Mouse (Mus musculus) testis, adult 2 months (tissue): ENCODE measurements around the gene Mast1. TPM values are rescaled to one million over a fixed set of nuclear protein-coding genes. Genes with fewer than 3 reads are reported as not detected.
A peak's percentile ranks its signal among the peaks of the same experiment; 100 is the strongest.

Experiments
- H3K27ac ChIP-seq: fragments of 200-500 bp; 2 replicates; pipeline ENCODE4 v1.5.1; 2012; ENCODE audit warnings: low read depth, low read length; ENCODE audit not compliant: control insufficient read depth, insufficient read depth
- H3K27me3 ChIP-seq: fragments of 200-500 bp; 2 replicates; pipeline ENCODE4 v1.6.1; 2012; ENCODE audit warnings: mild to moderate bottlenecking, low read length, moderate library complexity; ENCODE audit not compliant: control insufficient read depth, insufficient read depth
- H3K36me3 ChIP-seq: fragments of 200-500 bp; 2 replicates; pipeline ENCODE4 v1.6.1; 2012; ENCODE audit warnings: mild to moderate bottlenecking, low read length; ENCODE audit not compliant: control insufficient read depth, insufficient read depth
- H3K4me1 ChIP-seq: fragments of 200-500 bp; 2 replicates; pipeline ENCODE4 v1.6.1; 2012; ENCODE audit warnings: low read length; ENCODE audit not compliant: control insufficient read depth, insufficient read depth
- H3K4me3 ChIP-seq: fragments of 200-500 bp; 2 replicates; pipeline ENCODE4 v1.5.1; 2012; ENCODE audit warnings: low read depth, mild to moderate bottlenecking, low read length, moderate library complexity, mixed read lengths; ENCODE audit not compliant: control insufficient read depth
- CTCF ChIP-seq: fragments of 200-500 bp; IDR thresholded peaks from 2 replicates; pipeline ENCODE4 v1.5.1; 2012; ENCODE audit warnings: low read depth, mild to moderate bottlenecking, inconsistent platforms, low read length, moderate library complexity; ENCODE audit not compliant: control insufficient read depth, insufficient read depth, insufficient replicate concordance
- POLR2A ChIP-seq: fragments of 200-500 bp; IDR thresholded peaks from 2 replicates; pipeline ENCODE4 v1.6.1; 2012; ENCODE audit warnings: low read depth, mild to moderate bottlenecking, inconsistent platforms, low read length, moderate library complexity; ENCODE audit not compliant: control insufficient read depth
- polyA plus RNA-seq: library from polyadenylated mRNA; depleted of rRNA; stranded (reverse); fragments of >200 nt; gene quantifications from 2 replicates; pipeline ENCODE4 v1.2.3, GENCODE M21; 2012

The Mast1 gene
- polyA plus RNA-seq, 1 experiment, result 1.6 TPM

GRCm38 (mm10) chr8:84918646-84919045, 18.5 kb downstream of the Mast1 start:
- H3K27ac ChIP-seq, result no peak overlapping the region
- TF ChIP-seq POLR2A, result no peak
- TF ChIP-seq CTCF, result no peak
- no peaks in the 10 kb centered on the region for H3K27me3 ChIP-seq
- no peaks in the 10 kb centered on the region for H3K36me3 ChIP-seq
- no peak overlapping the region for H3K4me3 ChIP-seq
- peaks cover under 1% of the 10 kb centered on the region; the same call in 1 of the 2 replicates for H3K4me1 ChIP-seq

GRCm38 (mm10) chr8:84917781-84918180, 19.4 kb downstream of the Mast1 start:
- Histone ChIP-seq H3K4me3 (no peak overlapping the region; the same call in 1 of the 2 replicates), H3K4me1 (peaks cover 7% of the 10 kb centered on the region), H3K27ac (no peak overlapping the region), H3K27me3 (no peaks in the 10 kb centered on the region), H3K36me3 (no peaks in the 10 kb centered on the region)
- no peak for TF ChIP-seq POLR2A
- no peak for TF ChIP-seq CTCF

- no peak overlapping the region for H3K27ac ChIP-seq
- no peaks in the 10 kb centered on the region for H3K27me3 ChIP-seq
- peaks cover 14% of the 10 kb centered on the region for H3K4me1 ChIP-seq
- H3K4me3 ChIP-seq, result no peak overlapping the region
- H3K36me3 ChIP-seq, result no peaks in the 10 kb centered on the region
- TF ChIP-seq CTCF (no peak), POLR2A (no peak)
Observed at GRCm38 (mm10) chr8:84915269-84915668, 21.9 kb downstream of the Mast1 start.

- H3K4me3 ChIP-seq, result no peak overlapping the region
- H3K27ac ChIP-seq, result no peak overlapping the region
- no peaks in the 10 kb centered on the region for H3K27me3 ChIP-seq
- TF ChIP-seq POLR2A, result no peak
- no peak for TF ChIP-seq CTCF
- H3K36me3 ChIP-seq, result no peaks in the 10 kb centered on the region
- peaks cover 16% of the 10 kb centered on the region for H3K4me1 ChIP-seq
Observed at GRCm38 (mm10) chr8:84913960-84914359, 23.2 kb downstream of the Mast1 start.

- no peak for TF ChIP-seq POLR2A
- TF ChIP-seq CTCF, result no peak
- Histone ChIP-seq H3K27me3 (no peaks in the 10 kb centered on the region; the same call in 1 of the 2 replicates), H3K27ac (no peak overlapping the region)
Observed at GRCm38 (mm10) chr8:84913502-84913900, 23.7 kb downstream of the Mast1 start.

GRCm38 (mm10) chr8:84912895-84913501, 24.2 kb downstream of the Mast1 start:
- Histone ChIP-seq H3K27me3 (no peaks in the 10 kb centered on the region; the same call in 1 of the 2 replicates), H3K27ac (no peak overlapping the region), H3K4me1 (peaks cover 23% of the 10 kb centered on the region), H3K36me3 (no peaks in the 10 kb centered on the region), H3K4me3 (peak overlapping the region; percentile 77)
- TF ChIP-seq POLR2A (no peak), CTCF (no peak)

More at GRCm38 (mm10) chr8:84913502-84913900, 23.7 kb downstream of the Mast1 start:
- Histone ChIP-seq H3K36me3 (no peaks in the 10 kb centered on the region), H3K4me3 (peak overlapping the region; percentile 77), H3K4me1 (peaks cover 21% of the 10 kb centered on the region)

- Histone ChIP-seq H3K4me3 (no peak overlapping the region), H3K27ac (no peak overlapping the region), H3K27me3 (no peaks in the 10 kb centered on the region; the same call in 1 of the 2 replicates), H3K36me3 (no peaks in the 10 kb centered on the region), H3K4me1 (peaks cover 23% of the 10 kb centered on the region)
- no peak for TF ChIP-seq POLR2A
- no peak for TF ChIP-seq CTCF
Observed at GRCm38 (mm10) chr8:84912391-84912790, 24.8 kb downstream of the Mast1 start.

GRCm38 (mm10) chr8:84911854-84912253, 25.3 kb downstream of the Mast1 start:
- no peaks in the 10 kb centered on the region for H3K36me3 ChIP-seq
- H3K4me3 ChIP-seq, result no peak overlapping the region
- H3K27me3 ChIP-seq, result no peaks in the 10 kb centered on the region; the same call in 1 of the 2 replicates
- H3K4me1 ChIP-seq, result peaks cover 23% of the 10 kb centered on the region
- H3K27ac ChIP-seq, result no peak overlapping the region
- no peak for TF ChIP-seq POLR2A
- TF ChIP-seq CTCF, result no peak
